Mouse (Mus musculus): ENCODE measurements around the gene Nox4. TPM values are rescaled to one million over a fixed set of nuclear protein-coding genes. Genes with fewer than 3 reads are reported as not detected.

The Nox4 gene
- polyA plus RNA-seq (2012; rRNA removed), result 1.6 and 4.2 TPM in 2 replicates

DNA sequence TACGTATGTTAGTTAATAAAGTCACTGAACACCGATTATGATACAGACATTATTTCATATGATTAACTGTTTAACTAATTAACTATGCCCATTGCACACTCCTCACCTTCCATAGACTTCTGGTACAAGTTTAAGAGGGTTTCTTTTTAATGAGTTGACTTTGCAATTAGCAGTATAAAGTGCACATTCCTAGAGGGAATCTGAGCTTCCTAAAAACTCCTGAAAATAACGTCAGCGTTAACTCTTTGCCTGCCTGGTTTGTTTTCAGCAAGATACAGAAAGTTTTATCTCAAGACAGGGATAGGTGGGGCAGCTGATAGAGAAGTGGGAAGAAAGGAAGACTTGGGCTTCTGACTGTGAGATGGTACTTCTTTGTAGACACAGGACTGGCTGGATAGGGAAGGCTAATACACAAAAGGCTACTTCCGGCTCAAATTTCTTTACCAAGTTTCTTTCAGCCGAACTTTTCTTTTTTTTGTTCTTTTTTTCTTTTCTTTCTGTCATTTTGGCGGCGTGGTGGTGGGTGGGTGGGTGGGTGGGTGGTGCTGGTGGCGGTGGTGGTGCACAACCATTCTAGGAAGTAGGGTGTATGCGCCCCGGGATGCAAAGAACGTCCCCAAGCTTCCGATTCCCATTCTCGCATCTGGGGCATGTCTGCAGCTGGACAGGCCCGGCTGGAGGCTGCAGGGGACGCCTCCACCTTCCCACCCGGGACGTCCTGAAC, at the start of gene Nox4:
TSS of gene Nox4 (plus strand) at position 241 of the 724 bp plus-strand sequence.

Other genes starting within 250 kb of the Nox4 start
- gene Vmn2r79, start 250.0 kb upstream of the Nox4 start, polyA plus RNA-seq (2012; rRNA removed), result not detected in 2 replicates
- 0.20 and 0.21 TPM in 2 replicates for gene Tyr, start 247.4 kb downstream of the Nox4 start, polyA plus RNA-seq (2012; rRNA removed)